Mouse (Mus musculus): ENCODE measurements around the gene Gtpbp3. TPM values are rescaled to one million over a fixed set of nuclear protein-coding genes. Genes with fewer than 3 reads are reported as not detected.

Gtpbp3 gene
- polyA plus RNA-seq, 1 experiment from 2014 or later: 12.5 TPM

GRCm38 (mm10) chr8:71467201-71467600 is 20.7 kb upstream of the Gtpbp3 start:
- Histone ChIP-seq H3K36me3 (ENCODE audit: control insufficient read depth, insufficient read depth) (peaks cover under 1% of the 10 kb centered on the region), H3K4me3 (ENCODE audit: low read length) (no peak overlapping the region), H3K4me1 (ENCODE audit: control insufficient read depth, insufficient read depth, low read length) (peaks cover 31% of the 10 kb centered on the region), H3K9ac (ENCODE audit: low read length) (no peak overlapping the region), H3K9me3 (replicated peaks; ENCODE audit: control insufficient read depth, low read length) (no peaks in the 10 kb centered on the region), H3K27ac (ENCODE audit: low read length) (no peak overlapping the region), H3K4me2 (ENCODE audit: low read depth, low read length) (no peak overlapping the region), H3K27me3 (ENCODE audit: control insufficient read depth, insufficient read depth, low read length) (no peaks in the 10 kb centered on the region)
- ATAC-seq (replicated peaks; ENCODE audit: extremely low read depth, insufficient read depth, low FRiP score): no peak
- 85% methylated on average over 2 of the region's 2 CpGs for WGBS

DNA sequence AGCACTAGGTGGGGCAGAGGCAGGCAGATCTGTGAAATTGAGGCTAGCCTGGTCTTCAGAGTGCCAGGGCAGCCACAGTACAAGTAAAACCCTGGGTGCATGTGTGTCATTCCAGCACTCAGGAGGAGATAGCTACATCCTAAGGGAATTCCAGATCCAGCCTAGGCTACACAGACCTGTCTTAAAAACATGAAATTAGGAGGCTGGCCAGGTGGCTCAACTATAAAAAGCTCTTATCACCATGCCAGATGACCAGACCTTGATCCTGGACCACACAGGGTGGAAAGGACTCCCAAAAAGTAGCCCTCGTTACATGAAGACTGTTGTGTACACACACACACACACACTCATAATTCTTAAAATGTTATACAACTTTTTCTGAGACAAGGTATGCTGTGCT is 19.9 kb upstream of the Gtpbp3 start:
- 88% methylated on average over 1 of the region's 1 CpGs for WGBS
- Histone ChIP-seq H3K4me3 (ENCODE audit: low read length) (no peak overlapping the region), H3K4me2 (ENCODE audit: low read depth, low read length) (no peak overlapping the region), H3K9me3 (replicated peaks; ENCODE audit: control insufficient read depth, low read length) (no peaks in the 10 kb centered on the region), H3K9ac (ENCODE audit: low read length) (no peak overlapping the region), H3K4me1 (ENCODE audit: control insufficient read depth, insufficient read depth, low read length) (peaks cover 28% of the 10 kb centered on the region), H3K27me3 (ENCODE audit: control insufficient read depth, insufficient read depth, low read length) (no peaks in the 10 kb centered on the region), H3K27ac (ENCODE audit: low read length) (no peak overlapping the region), H3K36me3 (ENCODE audit: control insufficient read depth, insufficient read depth) (peaks cover 4% of the 10 kb centered on the region)
- ATAC-seq (replicated peaks; ENCODE audit: extremely low read depth, insufficient read depth, low FRiP score): no peak

GRCm38 (mm10) chr8:71468916-71469315 is 19.0 kb upstream of the Gtpbp3 start, which contains the start of gene Dda1:
Dda1 (plus strand) TSS chr8:71469199.
- no peaks in the 10 kb centered on the region for H3K9me3 ChIP-seq (replicated peaks; ENCODE audit: control insufficient read depth, low read length)
- H3K9ac ChIP-seq (ENCODE audit: low read length): peak within 1 kb of the TSS; percentile 91
- WGBS: under 1% methylated on average over 46 of the region's 52 CpGs
- peak within 1 kb of the TSS; percentile 62 for H3K27ac ChIP-seq (ENCODE audit: low read length)
- ATAC-seq (replicated peaks; ENCODE audit: extremely low read depth, insufficient read depth, low FRiP score): peak; percentile 87
- peaks cover 4% of the 10 kb centered on the region for H3K36me3 ChIP-seq (ENCODE audit: control insufficient read depth, insufficient read depth)
- H3K4me1 ChIP-seq (ENCODE audit: control insufficient read depth, insufficient read depth, low read length): peaks cover 24% of the 10 kb centered on the region
- H3K4me2 ChIP-seq (ENCODE audit: low read depth, low read length): peak within 1 kb of the TSS; percentile 85
- H3K4me3 ChIP-seq (ENCODE audit: low read length): peak within 1 kb of the TSS; percentile 84
- no peaks in the 10 kb centered on the region for H3K27me3 ChIP-seq (ENCODE audit: control insufficient read depth, insufficient read depth, low read length)

DNA sequence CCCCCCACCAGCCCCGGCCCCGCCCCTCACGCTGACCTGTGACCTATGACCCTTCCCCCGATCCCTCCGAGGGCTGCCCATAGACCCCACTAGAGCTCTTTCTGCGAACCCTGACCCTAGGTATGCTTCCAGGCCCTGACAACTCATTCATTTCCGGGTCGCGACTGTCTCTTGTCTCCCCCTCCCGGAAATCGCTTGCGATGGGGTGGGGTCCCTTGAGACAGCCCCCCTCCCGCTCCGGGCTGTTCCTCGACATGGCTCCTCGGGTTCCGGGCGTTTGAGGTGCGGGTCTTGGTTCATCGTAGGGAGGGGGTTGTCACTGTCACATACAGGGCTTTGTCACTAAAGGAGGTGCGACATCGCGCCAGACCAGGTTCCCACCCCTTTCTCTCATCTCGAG is 18.5 kb upstream of the Gtpbp3 start:
- H3K4me3 ChIP-seq (ENCODE audit: low read length): peak overlapping the region; percentile 84
- H3K4me2 ChIP-seq (ENCODE audit: low read depth, low read length): peak overlapping the region; percentile 85
- peaks cover 21% of the 10 kb centered on the region for H3K4me1 ChIP-seq (ENCODE audit: control insufficient read depth, insufficient read depth, low read length)
- H3K27me3 ChIP-seq (ENCODE audit: control insufficient read depth, insufficient read depth, low read length): no peaks in the 10 kb centered on the region
- H3K27ac ChIP-seq (ENCODE audit: low read length): peak overlapping the region; percentile 62
- WGBS: under 1% methylated on average over 24 of the region's 24 CpGs
- no peaks in the 10 kb centered on the region for H3K9me3 ChIP-seq (replicated peaks; ENCODE audit: control insufficient read depth, low read length)
- peaks cover 4% of the 10 kb centered on the region for H3K36me3 ChIP-seq (ENCODE audit: control insufficient read depth, insufficient read depth)
- H3K9ac ChIP-seq (ENCODE audit: low read length): peak overlapping the region; percentile 91
- no peak for ATAC-seq (replicated peaks; ENCODE audit: extremely low read depth, insufficient read depth, low FRiP score)

DNA sequence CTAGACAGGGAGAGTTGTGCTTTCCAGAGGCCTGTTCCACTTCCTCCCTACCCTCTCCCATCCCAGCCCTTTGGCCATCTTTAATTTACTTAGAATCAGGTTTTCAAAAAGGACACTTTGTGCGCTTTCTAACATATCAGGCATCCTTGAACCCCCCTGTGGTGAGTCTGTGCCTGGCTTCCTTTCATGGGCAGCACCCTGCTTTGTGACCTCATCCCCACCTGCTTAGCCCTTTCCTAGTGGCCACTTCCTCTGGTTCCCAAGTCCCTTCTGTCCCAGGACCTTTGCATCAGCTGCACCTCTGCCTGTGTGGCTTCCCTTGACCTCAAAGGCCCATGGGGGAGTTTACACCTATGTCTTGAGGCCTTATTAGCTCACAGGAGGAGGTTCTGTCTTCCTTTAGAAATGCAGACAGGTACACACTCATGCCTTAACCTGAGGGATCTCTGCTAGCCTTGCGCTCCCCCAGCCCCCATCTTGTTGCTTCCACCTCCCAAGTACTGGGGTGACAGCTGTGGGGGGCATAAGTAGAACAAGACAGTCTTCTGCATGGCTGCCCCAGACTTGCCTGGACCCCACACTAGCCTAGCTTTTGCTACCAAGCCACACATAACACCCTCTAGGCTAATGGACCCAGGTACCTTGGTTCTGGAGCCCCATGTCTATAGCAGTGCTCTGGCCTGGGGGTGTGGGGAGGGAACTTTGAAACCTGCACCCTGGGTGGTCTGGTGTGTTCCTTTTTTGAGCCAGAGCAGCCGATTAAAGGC is 17.6 kb upstream of the Gtpbp3 start:
- H3K36me3 ChIP-seq (ENCODE audit: control insufficient read depth, insufficient read depth): peaks cover 4% of the 10 kb centered on the region

GRCm38 (mm10) chr8:71470913-71471255 is 17.0 kb upstream of the Gtpbp3 start:
- 79% methylated on average over 5 of the region's 5 CpGs for WGBS
- Histone ChIP-seq H3K4me2 (ENCODE audit: low read depth, low read length) (no peak overlapping the region), H3K36me3 (ENCODE audit: control insufficient read depth, insufficient read depth) (peaks cover 4% of the 10 kb centered on the region)

More for the DNA sequence above, 17.6 kb upstream of the Gtpbp3 start:
- Histone ChIP-seq H3K4me2 (ENCODE audit: low read depth, low read length) (peak overlapping the region; percentile 85), H3K4me1 (ENCODE audit: control insufficient read depth, insufficient read depth, low read length) (peaks cover 19% of the 10 kb centered on the region), H3K27ac (ENCODE audit: low read length) (no peak overlapping the region), H3K9ac (ENCODE audit: low read length) (peak overlapping the region; percentile 91), H3K4me3 (ENCODE audit: low read length) (peak overlapping the region; percentile 84), H3K9me3 (replicated peaks; ENCODE audit: control insufficient read depth, low read length) (no peaks in the 10 kb centered on the region), H3K27me3 (ENCODE audit: control insufficient read depth, insufficient read depth, low read length) (no peaks in the 10 kb centered on the region)
- no peak for ATAC-seq (replicated peaks; ENCODE audit: extremely low read depth, insufficient read depth, low FRiP score)
- whole genome bisulfite sequencing: 82% methylated on average over 3 of the region's 3 CpGs

DNA sequence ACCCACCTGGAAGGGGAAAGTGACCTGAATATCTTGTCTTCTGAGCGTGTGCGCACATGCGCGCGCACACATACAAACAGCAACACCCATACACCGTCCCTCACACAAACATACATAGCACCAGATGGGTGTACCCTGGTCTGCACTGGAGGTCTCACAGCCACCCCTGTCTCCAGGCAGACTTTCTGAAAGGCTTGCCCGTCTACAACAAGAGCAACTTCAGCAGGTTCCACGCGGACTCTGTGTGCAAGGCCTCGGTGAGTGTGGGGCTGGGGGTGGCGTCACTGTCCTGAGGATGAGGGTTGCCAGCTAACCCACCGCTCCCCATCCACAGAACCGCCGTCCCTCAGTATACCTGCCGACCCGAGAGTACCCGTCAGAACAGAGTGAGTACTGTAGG is 16.0 kb upstream of the Gtpbp3 start:
- no peak overlapping the region for H3K27ac ChIP-seq (ENCODE audit: low read length)
- H3K36me3 ChIP-seq (ENCODE audit: control insufficient read depth, insufficient read depth): peaks cover 4% of the 10 kb centered on the region
- no peaks in the 10 kb centered on the region for H3K9me3 ChIP-seq (replicated peaks; ENCODE audit: control insufficient read depth, low read length)
- WGBS: 92% methylated on average over 17 of the region's 17 CpGs
- H3K4me1 ChIP-seq (ENCODE audit: control insufficient read depth, insufficient read depth, low read length): peaks cover 15% of the 10 kb centered on the region
- H3K4me3 ChIP-seq (ENCODE audit: low read length): no peak overlapping the region
- no peaks in the 10 kb centered on the region for H3K27me3 ChIP-seq (ENCODE audit: control insufficient read depth, insufficient read depth, low read length)
- H3K4me2 ChIP-seq (ENCODE audit: low read depth, low read length): no peak overlapping the region
- no peak for ATAC-seq (replicated peaks; ENCODE audit: extremely low read depth, insufficient read depth, low FRiP score)
- no peak overlapping the region for H3K9ac ChIP-seq (ENCODE audit: low read length)

More at GRCm38 (mm10) chr8:71470913-71471255, 17.0 kb upstream of the Gtpbp3 start:
- peaks cover 17% of the 10 kb centered on the region for H3K4me1 ChIP-seq (ENCODE audit: control insufficient read depth, insufficient read depth, low read length)
- no peak overlapping the region for H3K27ac ChIP-seq (ENCODE audit: low read length)
- H3K27me3 ChIP-seq (ENCODE audit: control insufficient read depth, insufficient read depth, low read length): no peaks in the 10 kb centered on the region
- no peaks in the 10 kb centered on the region for H3K9me3 ChIP-seq (replicated peaks; ENCODE audit: control insufficient read depth, low read length)
- no peak for ATAC-seq (replicated peaks; ENCODE audit: extremely low read depth, insufficient read depth, low FRiP score)
- no peak overlapping the region for H3K4me3 ChIP-seq (ENCODE audit: low read length)
- no peak overlapping the region for H3K9ac ChIP-seq (ENCODE audit: low read length)

DNA sequence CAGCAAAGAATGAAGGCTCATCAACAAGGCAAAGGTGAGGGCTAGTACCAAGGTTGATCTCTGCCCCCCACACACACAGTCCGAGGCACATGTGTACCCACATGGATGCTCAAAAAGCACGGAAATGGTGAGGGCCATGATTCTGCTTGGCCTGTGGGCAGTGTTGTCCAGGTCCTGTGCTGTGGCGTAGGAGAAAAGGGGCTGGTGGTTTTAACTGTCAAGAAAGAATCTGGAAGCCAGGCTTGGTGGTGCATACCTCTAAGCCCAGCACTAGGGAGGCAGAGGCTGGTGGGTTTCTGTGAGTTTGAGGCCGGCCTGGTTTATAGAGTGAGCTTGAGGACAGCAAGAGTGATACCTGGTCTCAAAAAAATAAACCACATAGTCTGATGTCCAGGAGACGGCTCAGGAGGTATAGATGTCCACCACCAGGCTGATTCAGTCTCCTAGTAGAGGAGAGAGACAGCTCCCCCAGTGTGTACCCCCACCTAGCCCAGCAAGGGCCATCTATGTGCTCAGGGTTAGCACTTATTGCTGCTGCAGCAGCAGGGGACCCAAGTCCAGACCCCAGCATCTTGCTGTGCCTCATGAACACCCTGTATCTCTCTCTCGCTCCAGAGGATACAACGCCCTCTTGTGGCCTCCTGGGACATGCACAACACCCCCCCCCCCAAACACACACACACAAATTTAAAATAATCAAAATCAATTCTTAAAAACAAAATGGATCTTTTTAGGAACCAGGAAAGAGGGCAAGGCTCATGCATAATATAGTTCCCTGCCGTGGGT is 15.1 kb upstream of the Gtpbp3 start:
- Histone ChIP-seq H3K36me3 (ENCODE audit: control insufficient read depth, insufficient read depth) (peaks cover 4% of the 10 kb centered on the region), H3K4me1 (ENCODE audit: control insufficient read depth, insufficient read depth, low read length) (peaks cover 19% of the 10 kb centered on the region), H3K27ac (ENCODE audit: low read length) (no peak overlapping the region), H3K4me2 (ENCODE audit: low read depth, low read length) (no peak overlapping the region), H3K9me3 (replicated peaks; ENCODE audit: control insufficient read depth, low read length) (no peaks in the 10 kb centered on the region), H3K4me3 (ENCODE audit: low read length) (no peak overlapping the region), H3K9ac (ENCODE audit: low read length) (no peak overlapping the region), H3K27me3 (ENCODE audit: control insufficient read depth, insufficient read depth, low read length) (no peaks in the 10 kb centered on the region)
- 86% methylated on average over 8 of the region's 8 CpGs for WGBS
- ATAC-seq (replicated peaks; ENCODE audit: extremely low read depth, insufficient read depth, low FRiP score): no peak

DNA sequence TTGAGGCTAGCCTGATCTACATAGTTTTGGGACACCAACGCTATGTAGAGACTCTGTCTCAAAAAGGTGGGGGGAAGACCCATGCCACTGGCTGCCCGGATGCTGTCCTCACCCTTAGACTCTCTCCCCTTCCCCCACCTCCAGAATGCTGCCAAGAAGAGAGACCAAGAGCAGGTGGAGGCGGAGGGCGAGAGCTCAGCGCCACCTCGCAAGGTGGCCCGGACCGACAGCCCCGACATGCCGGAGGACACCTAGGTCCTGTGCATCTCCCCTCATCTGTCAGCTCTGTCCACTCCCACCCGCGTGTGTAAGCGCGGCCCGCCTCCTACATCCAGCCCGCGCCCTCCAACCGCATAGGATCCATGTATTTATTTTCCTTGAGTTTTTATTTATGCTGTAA is 13.6 kb upstream of the Gtpbp3 start:
- Histone ChIP-seq H3K27me3 (ENCODE audit: control insufficient read depth, insufficient read depth, low read length) (peaks cover 2% of the 10 kb centered on the region; the same call in 1 of the 2 replicates), H3K9me3 (replicated peaks; ENCODE audit: control insufficient read depth, low read length) (no peaks in the 10 kb centered on the region), H3K4me2 (ENCODE audit: low read depth, low read length) (no peak overlapping the region), H3K9ac (ENCODE audit: low read length) (no peak overlapping the region), H3K27ac (ENCODE audit: low read length) (no peak overlapping the region), H3K4me3 (ENCODE audit: low read length) (no peak overlapping the region), H3K36me3 (ENCODE audit: control insufficient read depth, insufficient read depth) (peaks cover 4% of the 10 kb centered on the region), H3K4me1 (ENCODE audit: control insufficient read depth, insufficient read depth, low read length) (peaks cover 19% of the 10 kb centered on the region)
- no peak for ATAC-seq (replicated peaks; ENCODE audit: extremely low read depth, insufficient read depth, low FRiP score)
- 90% methylated on average over 18 of the region's 18 CpGs for WGBS
